Mouse (Mus musculus): ENCODE results near the gene Proser1.

DNA sequence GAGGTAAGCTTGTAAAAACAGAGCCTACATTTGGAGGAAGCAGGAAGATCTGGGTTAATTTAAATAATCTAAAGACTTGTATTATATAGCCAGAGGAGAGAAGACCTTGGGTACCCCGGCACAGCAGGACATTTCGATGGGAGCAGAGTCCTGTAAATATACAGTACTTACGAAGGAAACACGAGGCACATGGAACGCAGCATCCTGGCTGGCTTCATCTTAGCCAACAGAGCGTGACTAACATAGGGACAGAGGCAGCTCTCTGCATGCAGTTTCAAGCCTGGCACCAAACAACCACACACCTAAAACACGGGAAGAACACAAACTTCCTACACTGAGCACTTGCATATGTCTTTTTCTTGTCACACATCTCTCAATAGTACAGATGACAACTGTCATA lies 45.8 kb upstream of the Proser1 start:
- no peak for TF ChIP-seq POLR2A (IDR thresholded peaks at IDR 0.05; ENCODE audit: insufficient read length, low read depth)
- TF ChIP-seq MYOD1 (IDR thresholded peaks at IDR 0.05; ENCODE audit: control insufficient read depth in 1 of 3, insufficient read length in 2 of 3, low read depth in 2 of 3) = no peak
- no peak for TF ChIP-seq POLR2AphosphoS2 (IDR thresholded peaks at IDR 0.05; ENCODE audit: insufficient read length, low read depth)
- TF ChIP-seq E2F4 (IDR thresholded peaks at IDR 0.05; ENCODE audit: insufficient read depth) = no peak
- no peak for TF ChIP-seq TCF12 (IDR thresholded peaks at IDR 0.05; ENCODE audit: insufficient read depth, poor library complexity, severe bottlenecking)
- no peak for TF ChIP-seq CEBPB (IDR thresholded peaks at IDR 0.05; ENCODE audit: insufficient read depth, poor library complexity, severe bottlenecking)
- TF ChIP-seq MAX (IDR thresholded peaks at IDR 0.05; ENCODE audit: low read depth) = no peak
- no peak for TF ChIP-seq REST (IDR thresholded peaks at IDR 0.05; ENCODE audit: insufficient read depth, insufficient read length)
- TF ChIP-seq USF1 (IDR thresholded peaks at IDR 0.05; ENCODE audit: low read depth) = no peak
- TF ChIP-seq MYOG (IDR thresholded peaks at IDR 0.05; ENCODE audit: control insufficient read depth in 1 of 3, insufficient read depth in 1 of 3, insufficient read length in 2 of 3, low read depth in 2 of 3) = no peak
- TF ChIP-seq TCF3 (IDR thresholded peaks at IDR 0.05; ENCODE audit: insufficient read length, low read depth) = no peak

Measured in myocyte (in vitro differentiated cells).